Mouse (Mus musculus) duodenum, adult 2 months (tissue): Measurements from ENCODE around the gene Gm17469. TPM values are rescaled to one million over a fixed set of nuclear protein-coding genes. Genes with fewer than 3 reads are reported as not detected.

ENCODE experiments used
- polyA plus RNA-seq: library from polyadenylated mRNA; depleted of rRNA; stranded (reverse); fragments of >200 nt; gene quantifications from 2 replicates; pipeline ENCODE4 v1.2.3, GENCODE M21; 2012; ENCODE audit warnings: low replicate concordance; rRNA removed

The Gm17469 gene
- polyA plus RNA-seq, result not detected in 2 replicates

GRCm38 (mm10) chrX:124629593-124629992 is at the start of gene Gm17469:
Gm17469 (plus strand) TSS chrX:124629893.

Other genes with a start within 250 kb of the Gm17469 start
- not detected in 2 replicates for gene Gm17584, start 129.3 kb upstream of the Gm17469 start, polyA plus RNA-seq